Mouse (Mus musculus): ENCODE results near the gene Unc79. TPM values are rescaled to one million over a fixed set of nuclear protein-coding genes. Genes with fewer than 3 reads are reported as not detected.

Unc79 gene
- polyA plus RNA-seq, 1 experiment from 2014 or later, result 8.7 TPM

- 92% methylated on average over 9 of the region's 9 CpGs for WGBS
- no peak for ATAC-seq (replicated peaks)
- Histone ChIP-seq H3K4me3 (no peak overlapping the region), H3K27ac (no peak overlapping the region), H3K36me3 (replicated peaks) (no peaks in the 10 kb centered on the region), H3K9me3 (no peaks in the 10 kb centered on the region), H3K9ac (no peak overlapping the region), H3K4me2 (no peak overlapping the region), H3K4me1 (no peaks in the 10 kb centered on the region), H3K27me3 (replicated peaks) (no peaks in the 10 kb centered on the region)
These were observed 275.0 kb downstream of the Unc79 start for GRCm38 (mm10) chr12:103223671-103224070.

GRCm38 (mm10) chr12:103226121-103226520, 277.5 kb downstream of the Unc79 start:
- WGBS, result 89% methylated on average over 4 of the region's 4 CpGs
- ATAC-seq (replicated peaks), result no peak
- Histone ChIP-seq H3K4me2 (no peak overlapping the region), H3K9ac (no peak overlapping the region), H3K4me1 (no peaks in the 10 kb centered on the region), H3K4me3 (no peak overlapping the region), H3K27ac (no peak overlapping the region), H3K36me3 (replicated peaks) (no peaks in the 10 kb centered on the region), H3K27me3 (replicated peaks) (no peaks in the 10 kb centered on the region), H3K9me3 (no peaks in the 10 kb centered on the region)

GRCm38 (mm10) chr12:103229058-103229457, 280.4 kb downstream of the Unc79 start:
- 92% methylated on average over 4 of the region's 4 CpGs for WGBS
- no peak overlapping the region for H3K4me3 ChIP-seq
- no peak for ATAC-seq (replicated peaks)

More at GRCm38 (mm10) chr12:103229058-103229457, 280.4 kb downstream of the Unc79 start:
- Histone ChIP-seq H3K36me3 (replicated peaks) (no peaks in the 10 kb centered on the region), H3K27ac (no peak overlapping the region), H3K4me1 (no peaks in the 10 kb centered on the region), H3K27me3 (replicated peaks) (no peaks in the 10 kb centered on the region), H3K9ac (no peak overlapping the region), H3K4me2 (no peak overlapping the region), H3K9me3 (no peaks in the 10 kb centered on the region)

Small RNA genes within 50 kb of the gene (microRNA-seq; reads per million reads assigned to microRNA genes)
- gene Gm44324, result not detected

Other genes with a start within 250 kb of the Unc79 start
- 34.1 and 34.6 TPM in 2 replicates for gene Itpk1, start 243.9 kb upstream of the Unc79 start, polyA plus RNA-seq (2015; fragmentation: Nextera tagmentation; extraction: Ambion mirVana)
- gene Moap1, start 205.2 kb upstream of the Unc79 start, polyA plus RNA-seq (2015; fragmentation: Nextera tagmentation; extraction: Ambion mirVana), result 73.2 and 73.3 TPM in 2 replicates
- 11.9 and 13.2 TPM in 2 replicates for gene Tmem251, start 205.1 kb upstream of the Unc79 start, polyA plus RNA-seq (2015; fragmentation: Nextera tagmentation; extraction: Ambion mirVana)
- gene Gm28051, start 191.1 kb upstream of the Unc79 start, polyA plus RNA-seq (2015; fragmentation: Nextera tagmentation; extraction: Ambion mirVana), result not detected in 2 replicates
- 46.7 and 51.0 TPM in 2 replicates for gene Gon7, start 191.1 kb upstream of the Unc79 start, polyA plus RNA-seq (2015; fragmentation: Nextera tagmentation; extraction: Ambion mirVana)
- 35.1 and 35.9 TPM in 2 replicates for gene Ubr7, start 190.9 kb upstream of the Unc79 start, polyA plus RNA-seq (2015; fragmentation: Nextera tagmentation; extraction: Ambion mirVana)
- gene Gm20604, start 190.2 kb upstream of the Unc79 start, polyA plus RNA-seq (2015; fragmentation: Nextera tagmentation; extraction: Ambion mirVana), result 47.9 and 48.7 TPM in 2 replicates
- gene Btbd7, start 70.4 kb upstream of the Unc79 start, polyA plus RNA-seq (2015; fragmentation: Nextera tagmentation; extraction: Ambion mirVana), result 14.0 and 14.3 TPM in 2 replicates
- gene Cox8c, start 49.5 kb upstream of the Unc79 start, polyA plus RNA-seq (2015; fragmentation: Nextera tagmentation; extraction: Ambion mirVana), result not detected in 2 replicates